Mouse (Mus musculus) duodenum, adult 2 months (tissue): ENCODE results near the gene Ftcd. TPM values are rescaled to one million over a fixed set of nuclear protein-coding genes. Genes with fewer than 3 reads are reported as not detected.

Source experiments
- polyA plus RNA-seq: library from polyadenylated mRNA; depleted of rRNA; stranded (reverse); fragments of >200 nt; gene quantifications from 2 replicates; pipeline ENCODE4 v1.2.3, GENCODE M21; 2012; ENCODE audit warnings: low replicate concordance; rRNA removed

Ftcd gene
- polyA plus RNA-seq = 0.04 TPM in 1 of 2 replicates, not detected in the other

GRCm38 (mm10) chr10:76575374-76575773, at the start of gene Ftcd:
Ftcd (plus strand) TSS chr10:76575648.

GRCm38 (mm10) chr10:76531375-76531774, 44.1 kb upstream of the Ftcd start, which contains the start of gene Lss:
Lss (plus strand) TSS chr10:76531588.

GRCm38 (mm10) chr10:76561972-76562371, 13.5 kb upstream of the Ftcd start, which contains the start of gene Spatc1l:
Spatc1l (plus strand) TSS chr10:76562272.

GRCm38 (mm10) chr10:76622928-76623680, 47.7 kb downstream of the Ftcd start, which contains the start of gene Col6a2:
Col6a2 (minus strand) TSS chr10:76623630.

Other genes with a start within 250 kb of the Ftcd start
- gene Dip2a, start 230.4 kb upstream of the Ftcd start, polyA plus RNA-seq = 7.9 and 8.9 TPM in 2 replicates
- gene AC141477.1, start 135.2 kb upstream of the Ftcd start, polyA plus RNA-seq = not detected in 2 replicates
- 7.0 and 7.6 TPM in 2 replicates for gene Pcnt, start 132.9 kb upstream of the Ftcd start, polyA plus RNA-seq
- not detected in 2 replicates for gene 2610028H24Rik, start 126.6 kb upstream of the Ftcd start, polyA plus RNA-seq
- 7.2 and 9.6 TPM in 2 replicates for gene Mcm3ap, start 106.7 kb upstream of the Ftcd start, polyA plus RNA-seq
- 3.3 and 4.8 TPM in 2 replicates for gene Ybey, start 106.5 kb upstream of the Ftcd start, polyA plus RNA-seq
- gene Lss, start 44.1 kb upstream of the Ftcd start, polyA plus RNA-seq = 7.3 and 24.3 TPM in 2 replicates
- gene Spatc1l, start 13.4 kb upstream of the Ftcd start, polyA plus RNA-seq = not detected in 2 replicates
- gene Col6a2, start 48.0 kb downstream of the Ftcd start, polyA plus RNA-seq = 77.2 and 77.4 TPM in 2 replicates
- 50.0 and 54.9 TPM in 2 replicates for gene Col6a1, start 150.5 kb downstream of the Ftcd start, polyA plus RNA-seq